Mouse (Mus musculus) hematopoietic stem cell, adult 5-6 weeks (primary cell): ENCODE results near the gene Vmn1r170. TPM values are rescaled to one million over a fixed set of nuclear protein-coding genes. Genes with fewer than 3 reads are reported as not detected.
"Not testable (repeated sequence)": the region's sequence is repeated elsewhere in the genome, so short reads cannot be mapped to it uniquely, and the experiment has no call there.

ENCODE experiments used
- ATAC-seq, 2 experiments: fragments of 125-278 bp in 1 of 2; replicated peaks in 1 of 2; 2 replicates each; pipeline ENCODE4 v1.8.0; 2016 to 2017; ENCODE audit warnings: inconsistent platforms in 2 of 2, mild to moderate bottlenecking in 2 of 2, moderate number of reproducible peaks in 2 of 2, low read depth in 1 of 2, moderate TSS enrichment in 1 of 2; ENCODE audit not compliant: low FRiP score in 2 of 2, poor library complexity in 2 of 2, severe bottlenecking in 2 of 2, insufficient read depth in 1 of 2, low TSS enrichment in 1 of 2
- total RNA-seq: library from RNA; stranded (forward); fragments of 172-1452, 232-1000 nt; gene quantifications from 2 replicates; pipeline ENCODE4 v1.2.3, GENCODE M21; 2017

Vmn1r170 gene
- total RNA-seq, result not detected in 2 replicates

DNA sequence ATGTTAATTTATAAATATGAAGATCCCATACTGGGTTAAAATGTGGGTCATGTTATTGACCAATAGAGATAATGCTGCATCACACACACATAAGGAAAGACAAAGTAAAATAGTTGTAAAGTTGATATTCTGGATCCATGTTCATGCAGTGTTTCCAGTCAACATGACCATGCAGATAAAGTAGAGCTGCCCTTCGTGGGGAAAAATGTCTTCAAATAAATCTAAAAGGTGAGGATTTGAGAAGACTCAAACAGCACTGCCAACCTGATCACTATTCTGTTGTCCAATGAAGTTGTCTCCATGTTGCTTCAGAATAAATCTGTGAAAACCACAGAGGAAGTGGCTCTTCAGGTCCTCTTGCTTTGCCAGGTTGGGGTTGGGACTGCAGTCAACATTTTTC, at the start of gene Vmn1r170:
Gene Vmn1r170 (plus strand): TSS at position 301 of the 400 bp plus-strand sequence.
- ATAC-seq, result not testable (repeated sequence)

DNA sequence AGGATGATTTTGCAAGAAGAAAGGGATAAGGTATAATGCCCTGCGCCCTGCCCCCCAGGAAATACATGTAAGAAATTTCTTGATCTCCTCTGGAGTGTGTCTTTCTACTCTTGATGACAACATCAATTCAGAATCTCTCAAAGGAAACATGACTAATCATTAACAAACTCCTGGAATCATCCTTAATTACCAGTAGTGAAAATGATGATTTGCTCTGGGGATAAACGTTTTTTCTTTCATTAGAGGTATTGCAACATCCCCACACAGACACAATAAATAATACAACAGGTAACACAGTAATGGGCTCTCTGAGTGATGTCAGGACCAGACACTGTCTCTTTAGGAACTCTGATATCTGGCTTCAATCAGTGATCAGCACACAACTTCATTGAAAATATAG, 30.7 kb upstream of the Vmn1r170 start, which contains the start of gene Vmn1r169:
Gene Vmn1r169 (plus strand): TSS at position 301 of the 400 bp plus-strand sequence.
- not testable (repeated sequence) for ATAC-seq

DNA sequence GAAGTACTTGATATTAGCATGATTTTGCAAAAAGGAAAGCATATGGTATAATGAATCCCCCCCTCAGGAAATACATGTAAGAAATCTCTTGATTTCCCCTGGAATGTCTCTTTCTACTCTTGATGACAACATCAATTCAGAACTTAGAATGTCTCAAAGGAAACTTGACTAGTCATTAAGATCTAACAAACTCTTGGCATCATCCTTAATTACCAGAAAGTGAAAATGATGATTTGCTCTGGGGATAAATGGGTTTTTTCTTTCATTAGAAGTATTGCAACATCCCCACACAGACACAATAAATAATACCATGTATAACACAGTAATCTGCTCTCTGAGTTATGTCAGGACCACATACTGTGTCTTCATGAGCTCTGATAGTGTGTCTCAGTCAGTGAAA, 24.4 kb downstream of the Vmn1r170 start, which contains the start of gene Vmn1r171:
Gene Vmn1r171 (plus strand): TSS at position 301 of the 400 bp plus-strand sequence.
- no peak for ATAC-seq

Other genes starting within 250 kb of the Vmn1r170 start
- gene Nlrp5, start 220.3 kb upstream of the Vmn1r170 start, total RNA-seq, result not detected in 2 replicates
- gene Vmn1r167, start 99.0 kb upstream of the Vmn1r170 start, total RNA-seq, result not detected in 2 replicates
- gene Vmn1r168, start 66.4 kb upstream of the Vmn1r170 start, total RNA-seq, result not detected in 2 replicates
- not detected in 2 replicates for gene Vmn1r169, start 30.6 kb upstream of the Vmn1r170 start, total RNA-seq
- not detected in 2 replicates for gene Vmn1r171, start 24.5 kb downstream of the Vmn1r170 start, total RNA-seq
- not detected in 2 replicates for gene Vmn1r172, start 52.1 kb downstream of the Vmn1r170 start, total RNA-seq
- not detected in 2 replicates for gene Vmn1r173, start 94.5 kb downstream of the Vmn1r170 start, total RNA-seq
- gene Vmn1r174, start 146.1 kb downstream of the Vmn1r170 start, total RNA-seq, result not detected in 2 replicates
- not detected in 2 replicates for gene Vmn1r175, start 204.5 kb downstream of the Vmn1r170 start, total RNA-seq
- gene Vmn1r176, start 231.2 kb downstream of the Vmn1r170 start, total RNA-seq, result not detected in 2 replicates